Mouse (Mus musculus): ENCODE results near the gene Sdr16c6. TPM values are rescaled to one million over a fixed set of nuclear protein-coding genes. Genes with fewer than 3 reads are reported as not detected.

Sdr16c6 gene
- not detected for polyA plus RNA-seq (2017; shearing (Covaris generic))

DNA sequence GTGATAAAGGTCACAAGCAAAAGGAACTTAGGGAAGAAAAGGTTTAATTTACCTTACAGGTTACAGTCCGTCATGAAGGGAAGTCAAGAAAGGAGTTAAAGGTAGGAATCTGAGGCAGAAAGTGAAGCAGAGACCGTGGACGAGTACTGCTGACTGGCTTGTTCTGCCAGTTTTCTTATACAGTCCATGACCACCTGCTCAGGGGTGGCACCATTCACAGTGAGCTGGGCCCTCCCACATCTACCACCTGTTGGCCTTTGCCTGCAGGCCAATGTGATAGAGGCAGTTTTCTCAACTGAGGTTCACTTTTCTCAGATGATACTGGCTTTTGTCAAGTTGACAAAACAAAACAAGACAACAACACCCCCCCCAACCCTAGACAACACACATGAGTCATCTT, at the start of gene Sdr16c6:
TSS of gene Sdr16c6 (minus strand) at position 151 of the 400 bp plus-strand sequence.

Other genes starting within 250 kb of the Sdr16c6 start
- gene Gm11808, start 103.9 kb downstream of the Sdr16c6 start, polyA plus RNA-seq (2017; shearing (Covaris generic)), result 1,188 TPM